Mouse (Mus musculus) CD4-positive, CD25-positive, alpha-beta regulatory T cell, adult 4 months (primary cell): ENCODE results near the gene Rpl22. TPM values are rescaled to one million over a fixed set of nuclear protein-coding genes. Genes with fewer than 3 reads are reported as not detected.
A peak's percentile ranks its signal among the peaks of the same experiment; 100 is the strongest.

Experiments
- ATAC-seq: one replicate; pipeline ENCODE4 v1.8.0; 2017
- polyA plus RNA-seq, 2 experiments: library from polyadenylated mRNA; unstranded; fragments of 100-300 nt; shearing (Covaris generic); gene quantifications; one replicate each; pipeline ENCODE4 v1.2.1; 2017

Rpl22 gene
- polyA plus RNA-seq, 2 experiments from 2014 or later = 772 to 1,018 TPM

DNA sequence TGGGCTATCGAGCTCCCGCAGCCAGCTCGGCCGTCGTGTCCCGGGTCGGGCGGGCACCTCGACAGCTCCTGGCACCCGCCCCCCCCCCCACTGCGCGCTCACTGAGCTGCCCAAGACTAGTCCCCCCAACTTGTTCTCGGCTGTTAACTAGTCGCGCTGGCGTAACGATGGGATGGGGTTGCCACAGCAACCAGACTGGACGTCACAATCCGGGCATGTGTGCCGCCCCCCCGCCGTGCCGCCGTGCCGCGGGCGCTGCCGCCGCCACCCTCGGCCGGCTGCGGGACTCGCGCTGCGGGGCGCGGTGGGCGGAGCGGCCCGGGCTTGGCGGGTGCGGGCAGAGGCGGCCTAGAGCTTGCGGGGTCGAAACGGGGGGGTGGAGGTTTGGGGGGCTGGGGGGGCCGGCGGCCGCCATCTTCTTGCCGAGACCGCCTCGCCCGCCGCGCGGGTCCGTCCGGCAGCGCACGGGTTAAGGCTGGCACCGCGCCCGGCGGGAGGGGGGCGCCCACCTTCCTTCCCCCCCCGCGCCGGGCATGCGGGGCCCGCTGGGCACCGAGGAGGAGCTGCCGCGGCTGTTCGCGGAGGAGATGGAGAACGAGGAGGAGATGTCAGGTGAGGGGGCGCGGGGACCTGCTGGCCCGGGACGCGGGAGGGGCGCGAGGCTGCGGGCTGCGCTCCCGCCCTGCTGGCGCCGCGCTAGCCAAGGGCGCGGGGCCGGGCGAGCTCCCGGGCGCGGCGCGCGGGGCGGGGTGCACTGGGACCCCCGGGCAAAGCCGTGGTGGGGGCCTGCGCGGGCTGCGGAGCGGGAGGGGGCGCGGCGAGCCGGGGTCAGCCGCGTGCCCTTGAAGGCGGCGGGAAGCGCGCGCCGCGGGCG lies 13.1 kb downstream of the Rpl22 start, which contains the start of gene Chd5:
Gene Chd5 (plus strand): TSS at position 233 of the 874 bp plus-strand sequence.
- ATAC-seq = no peak

DNA sequence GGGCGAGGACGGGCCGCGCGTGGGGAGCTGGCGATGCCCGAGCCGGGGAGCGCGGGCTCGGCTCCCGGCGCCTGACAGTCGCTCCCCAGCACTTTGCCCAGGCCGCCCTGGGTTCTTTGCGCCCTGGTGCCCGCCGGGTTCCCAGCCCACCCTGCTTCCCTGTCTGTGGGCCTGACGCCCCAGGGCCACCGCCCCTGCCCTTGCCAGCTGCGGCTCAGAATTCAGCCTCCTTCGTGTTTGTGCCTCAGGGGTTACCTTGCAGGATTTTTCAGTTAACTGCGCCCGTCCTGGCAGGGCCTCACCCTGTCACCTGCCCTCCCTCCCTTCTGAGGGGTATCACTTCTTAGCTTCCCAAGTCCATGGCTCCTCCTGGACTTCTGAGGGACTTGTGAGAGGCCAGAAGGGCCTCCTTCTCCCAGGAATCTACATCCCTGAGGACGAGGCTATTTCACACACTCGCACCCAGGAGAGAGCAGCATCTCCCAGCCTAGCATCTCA lies 13.8 kb downstream of the Rpl22 start:
- no peak for ATAC-seq

DNA sequence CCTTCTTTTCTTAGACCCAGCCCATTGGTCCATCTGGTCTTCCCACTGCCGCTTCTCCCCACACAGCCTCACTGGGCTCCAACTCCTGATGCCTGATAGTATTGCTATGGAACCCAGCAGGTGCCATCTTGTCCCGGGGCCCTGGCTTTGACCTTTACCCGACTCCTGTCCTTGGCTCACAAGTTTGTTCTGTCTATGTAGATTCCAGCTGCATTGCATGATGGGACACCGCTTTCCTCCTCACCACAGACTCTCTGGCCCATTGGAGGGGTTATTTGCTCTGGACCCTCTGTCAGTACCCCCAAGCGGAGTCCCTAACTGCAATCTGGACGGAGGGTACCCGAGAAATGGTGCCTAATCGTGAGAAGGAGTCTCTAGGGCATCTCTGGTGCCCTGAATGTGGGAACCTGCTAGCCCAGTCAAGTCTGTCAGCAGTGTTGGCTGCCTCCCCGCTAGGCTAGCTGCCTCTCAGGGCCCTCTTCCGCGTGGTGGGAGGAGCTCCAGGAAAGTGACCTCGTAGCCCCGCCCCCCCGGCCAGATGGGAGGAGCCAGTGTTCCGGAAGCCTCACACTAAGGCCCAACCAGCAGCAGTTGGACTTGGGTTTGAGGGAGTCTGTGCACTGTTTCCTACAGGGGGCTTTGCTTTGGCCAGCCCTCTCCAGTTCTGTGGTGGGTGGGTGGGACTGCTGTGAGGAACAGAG lies 15.2 kb downstream of the Rpl22 start:
- ATAC-seq = no peak

DNA sequence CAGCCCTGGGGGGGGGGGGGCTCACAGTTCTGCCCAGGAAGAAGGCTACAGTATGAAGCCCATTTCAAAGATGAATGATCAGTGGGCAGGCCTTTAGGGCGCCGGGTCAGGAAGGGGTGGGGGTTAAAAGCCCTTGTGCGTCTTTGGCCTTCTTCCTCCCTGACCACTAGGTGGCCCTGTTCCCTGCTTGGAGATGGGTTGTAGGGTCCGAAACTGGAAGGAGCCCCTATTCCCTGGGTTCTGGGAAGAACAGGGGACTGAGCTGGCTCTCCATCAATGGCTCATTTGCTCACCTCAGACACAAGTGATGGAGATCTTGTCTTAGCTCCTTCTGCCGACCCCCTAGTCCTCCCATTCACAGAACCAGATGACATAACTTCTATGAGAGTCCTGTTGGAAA lies 17.8 kb downstream of the Rpl22 start:
- no peak for ATAC-seq

DNA sequence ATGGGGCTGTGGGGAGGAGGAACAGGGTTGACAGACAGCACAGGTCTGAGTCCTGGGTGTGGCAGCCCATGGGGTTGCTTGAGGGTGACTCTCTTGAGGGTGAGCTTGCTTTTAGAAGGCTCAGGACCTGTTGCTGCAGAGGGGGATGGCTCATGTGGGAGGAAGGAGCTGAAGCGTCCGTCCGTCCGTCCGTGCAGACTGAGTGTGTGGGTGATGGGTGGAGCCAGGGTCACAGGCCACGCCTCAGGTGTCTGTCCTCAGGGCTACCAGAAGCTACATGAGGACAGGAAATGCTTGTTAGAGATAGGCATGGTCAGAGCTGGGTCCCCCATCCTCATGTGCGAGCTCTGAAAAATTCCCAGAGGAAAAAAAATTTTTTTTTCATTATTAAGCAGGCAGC lies 19.1 kb downstream of the Rpl22 start:
- no peak for ATAC-seq

DNA sequence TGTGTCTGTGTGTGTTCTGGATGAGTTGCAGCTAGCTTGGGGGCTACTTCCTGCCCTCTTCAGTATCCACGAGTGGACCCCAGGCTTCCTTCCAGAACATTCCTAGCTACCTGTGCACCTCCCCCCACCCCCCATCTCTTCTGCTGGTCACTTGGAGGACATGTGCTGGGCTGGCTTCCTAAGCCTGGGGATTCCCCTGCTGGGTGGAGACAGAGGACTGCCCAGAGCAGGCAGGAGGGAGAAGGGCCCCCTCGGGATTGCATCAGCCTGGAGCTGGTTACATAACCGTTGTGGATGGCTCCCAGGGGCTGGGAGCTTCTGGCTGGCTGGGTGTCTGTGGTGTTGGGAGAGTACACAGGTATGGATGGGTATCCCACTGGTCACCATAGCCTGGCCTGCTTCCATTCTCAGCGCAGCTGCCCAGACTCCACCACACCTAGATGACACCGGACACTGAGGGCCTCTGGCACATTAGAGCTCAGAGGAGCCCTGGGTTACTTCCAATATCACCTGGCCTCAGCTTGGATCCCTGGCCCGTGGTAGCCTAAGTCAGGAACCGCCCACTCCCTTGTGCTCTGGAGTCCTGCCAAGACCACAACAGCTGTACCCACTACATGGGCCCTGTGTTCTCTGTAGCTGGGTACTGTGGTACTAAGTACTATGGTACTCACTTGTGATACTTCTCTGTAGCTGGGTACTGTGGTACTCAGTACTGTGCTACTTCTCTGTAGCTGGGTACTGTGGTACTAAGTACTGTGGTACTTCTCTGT lies 19.8 kb downstream of the Rpl22 start:
- no peak for ATAC-seq

DNA sequence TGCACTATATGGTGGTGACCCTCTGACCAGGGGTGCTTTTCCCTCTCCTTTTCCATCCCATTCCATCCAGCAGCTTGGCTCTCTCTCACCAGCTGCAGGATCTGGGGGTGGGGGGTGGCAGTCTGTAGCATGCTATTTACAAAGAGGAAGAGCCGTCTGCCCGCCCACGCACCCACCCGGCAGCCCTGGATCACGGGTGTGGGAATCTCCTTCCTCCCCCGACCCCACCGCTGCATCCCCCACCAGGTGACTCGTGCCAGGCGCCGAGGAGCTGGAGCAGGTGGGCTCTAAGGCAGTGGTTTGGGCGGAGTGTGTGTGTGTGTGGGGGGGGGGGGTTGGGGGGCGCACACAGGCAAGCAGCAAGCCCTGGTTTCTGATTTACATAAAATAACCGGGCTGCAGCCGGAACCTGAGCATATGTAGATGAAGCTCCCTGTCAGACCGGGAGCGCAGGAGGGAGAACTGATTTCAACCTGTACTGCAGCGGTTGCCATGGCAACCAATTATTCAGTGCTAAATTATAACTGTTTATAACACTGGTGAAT lies 24.4 kb downstream of the Rpl22 start:
- no peak for ATAC-seq

DNA sequence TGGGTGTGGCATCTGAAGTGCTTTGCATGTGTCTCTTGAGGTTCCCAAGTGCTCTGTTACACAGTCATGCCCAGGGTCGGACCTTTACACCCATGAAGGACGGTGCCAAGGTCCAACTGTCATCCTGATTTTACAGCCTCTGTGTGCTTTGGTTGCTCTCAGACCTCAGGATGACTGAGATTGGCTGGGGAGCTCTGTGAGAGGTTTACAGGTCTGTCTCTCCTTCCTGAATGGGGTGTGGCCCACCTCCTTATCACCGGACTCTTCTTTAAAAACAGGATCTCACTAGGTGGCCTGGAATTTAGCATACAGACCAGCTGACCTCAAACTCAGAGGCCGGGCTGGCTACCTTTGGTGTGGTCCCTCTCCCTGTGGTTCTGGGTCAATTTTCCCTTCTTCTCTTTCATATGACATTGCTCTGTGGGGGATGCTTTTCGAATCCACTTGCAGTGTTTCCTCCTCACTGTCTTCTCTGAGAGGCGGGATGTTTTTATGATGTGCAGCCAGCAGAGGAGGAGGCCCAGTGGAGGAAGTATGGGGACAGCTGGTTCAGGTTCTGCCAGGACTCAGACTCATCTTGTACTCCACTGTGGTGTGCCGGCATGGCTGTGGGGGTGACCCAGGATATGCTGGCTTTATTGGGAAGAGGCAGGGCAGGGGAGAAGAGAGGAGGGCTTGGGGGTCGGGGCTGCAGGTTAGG lies 25.3 kb downstream of the Rpl22 start:
- ATAC-seq = no peak

DNA sequence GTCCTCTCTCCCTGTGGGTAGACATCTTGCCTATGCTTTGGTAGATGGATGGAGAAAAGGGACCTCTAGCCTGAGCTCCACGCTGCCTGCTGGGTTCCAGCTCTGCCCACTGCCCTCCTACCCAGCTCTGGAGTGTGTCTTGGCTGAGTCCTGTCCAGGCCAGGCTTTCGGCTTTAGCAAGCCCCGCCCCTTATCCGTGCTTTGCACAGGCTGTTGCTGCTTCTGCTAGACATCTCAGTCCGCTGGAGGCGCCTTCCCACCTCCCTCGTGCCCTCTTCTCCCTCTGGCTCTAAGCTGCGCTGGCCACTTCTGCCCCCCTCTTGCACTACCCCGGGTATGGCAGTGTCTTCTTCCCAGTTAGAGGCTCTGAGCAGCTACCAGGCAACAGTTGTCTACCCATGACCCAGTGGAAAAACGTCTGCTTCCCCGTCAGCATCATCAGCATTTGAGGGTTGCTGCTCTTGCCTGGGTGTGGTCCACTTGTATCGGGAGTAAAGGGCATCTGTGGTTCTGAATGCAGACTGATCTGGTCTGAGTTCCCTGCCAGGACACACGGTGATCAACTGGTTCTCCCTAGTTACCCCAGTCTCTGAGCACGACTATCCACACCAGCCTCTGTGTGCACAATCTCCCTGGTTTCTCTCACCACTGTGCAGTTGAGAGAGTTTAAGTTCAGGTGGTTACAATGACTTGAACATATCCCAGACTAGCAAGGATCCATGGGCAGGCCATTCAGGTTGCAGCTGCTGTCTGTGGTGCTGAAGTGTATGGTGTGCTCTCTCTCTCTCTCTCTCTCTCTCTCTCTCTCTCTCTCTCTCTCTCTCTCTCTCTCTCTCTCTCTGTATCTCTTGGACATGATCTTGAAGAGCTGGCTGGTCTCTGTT lies 26.1 kb downstream of the Rpl22 start:
- ATAC-seq = no peak

DNA sequence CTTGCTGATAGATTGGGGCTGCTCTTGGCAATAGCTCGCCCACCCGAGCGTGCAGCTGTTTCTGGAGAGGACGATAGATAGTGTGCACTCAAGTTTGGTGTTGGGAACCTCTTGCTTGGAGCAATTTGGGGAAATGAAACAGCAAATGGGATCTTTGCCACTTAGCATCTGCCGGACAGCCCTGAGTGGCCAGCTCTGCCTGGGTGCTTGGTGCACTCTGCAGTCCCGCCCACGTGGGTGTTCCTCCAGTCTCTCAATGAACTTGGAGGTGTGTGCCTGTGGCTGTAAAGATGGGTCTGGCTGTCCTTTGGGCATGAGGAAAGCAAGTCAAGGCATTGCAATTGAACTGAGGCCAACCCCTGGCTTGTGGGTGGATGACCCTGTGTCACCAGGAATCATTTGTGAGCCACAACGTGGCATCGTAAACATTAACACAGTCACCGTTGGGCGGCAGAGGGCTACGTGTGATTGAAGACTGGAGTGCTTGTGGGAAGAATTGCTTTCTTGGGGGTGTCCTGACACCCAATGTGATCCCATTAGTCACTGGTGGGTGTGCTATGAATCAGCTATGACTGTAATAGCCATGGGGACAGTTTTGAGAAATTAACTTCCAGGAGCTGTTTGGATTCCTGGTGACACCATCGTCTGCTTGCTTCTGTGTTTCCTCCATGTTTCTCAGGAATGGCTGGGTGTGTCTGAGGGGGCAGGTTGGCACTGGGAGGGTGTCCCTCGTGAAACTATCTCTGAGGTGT lies 28.5 kb downstream of the Rpl22 start:
- no peak for ATAC-seq

DNA sequence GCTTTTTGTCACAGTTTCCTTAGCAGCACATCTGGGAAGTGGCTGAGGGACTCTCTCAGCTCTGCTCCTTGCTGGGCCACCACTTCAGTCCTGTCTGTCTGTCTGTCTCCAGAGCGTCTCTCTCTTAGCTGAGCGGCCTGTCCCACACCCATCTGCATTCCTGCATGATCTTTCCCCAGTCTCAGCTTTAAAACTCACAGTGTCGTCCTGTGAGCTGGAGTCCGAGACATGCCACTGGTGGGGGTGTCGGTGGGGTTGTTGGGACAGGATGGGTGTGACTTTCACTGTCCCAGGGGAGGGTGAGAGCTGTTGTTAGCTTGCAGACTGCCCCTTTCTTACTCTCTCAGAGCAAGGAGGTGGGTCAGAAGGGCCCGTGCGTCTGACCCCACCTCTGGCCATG lies 30.1 kb downstream of the Rpl22 start:
- no peak for ATAC-seq

DNA sequence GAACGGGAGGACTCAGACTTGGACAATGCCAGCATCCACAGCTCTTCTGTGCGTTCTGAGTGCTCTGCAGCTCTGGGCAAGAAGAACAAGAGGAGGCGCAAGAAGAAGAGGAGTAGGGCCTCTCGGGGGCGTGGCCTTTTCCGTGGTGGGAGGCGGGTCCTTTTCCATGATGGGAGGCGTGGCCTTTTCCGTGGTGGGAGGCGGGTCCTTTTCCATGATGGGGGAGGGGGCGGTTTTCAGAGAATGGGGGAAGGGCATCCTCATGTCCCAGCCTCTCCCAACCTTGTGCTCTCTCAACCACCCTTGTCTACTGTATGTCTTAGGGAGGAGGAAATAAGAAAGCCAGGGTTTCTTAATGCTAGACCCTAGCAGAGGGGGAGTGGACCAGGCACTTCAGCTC lies 34.2 kb downstream of the Rpl22 start:
- ATAC-seq = no peak

DNA sequence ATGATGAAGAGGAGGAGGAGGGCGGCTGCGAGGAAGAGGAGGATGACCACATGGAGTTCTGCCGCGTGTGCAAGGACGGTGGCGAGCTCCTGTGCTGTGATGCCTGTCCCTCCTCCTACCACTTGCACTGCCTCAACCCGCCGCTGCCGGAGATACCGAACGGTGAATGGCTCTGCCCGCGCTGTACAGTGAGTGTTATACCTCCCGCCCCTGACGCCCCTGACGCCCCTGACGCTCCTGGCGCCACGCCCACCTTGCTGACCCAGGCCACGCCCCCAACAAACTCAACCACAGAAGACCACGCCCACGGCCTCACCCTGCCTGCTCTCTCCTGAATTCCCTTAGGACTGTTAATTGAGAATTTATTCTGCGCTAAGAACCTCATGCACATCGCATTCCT lies 35.3 kb downstream of the Rpl22 start:
- no peak for ATAC-seq

DNA sequence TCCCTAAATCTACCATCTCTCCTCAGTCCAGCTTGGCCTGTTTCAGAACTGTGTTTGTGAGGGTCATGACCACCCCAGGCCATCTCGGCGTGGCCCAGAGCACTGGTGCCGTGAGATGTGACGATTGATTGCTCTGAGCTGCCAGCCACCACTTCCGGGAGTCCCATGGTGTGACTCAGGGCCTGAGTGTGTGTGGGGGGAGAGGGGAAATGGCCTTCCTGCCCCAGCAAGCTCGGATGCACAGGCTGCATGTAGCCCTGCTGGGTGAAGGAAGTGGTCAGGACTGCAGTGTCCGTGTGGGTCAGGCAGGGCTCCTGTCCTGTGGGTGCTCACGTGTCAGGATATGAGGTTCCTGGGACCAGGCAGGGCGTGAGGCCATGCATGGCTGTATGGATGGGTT lies 36.6 kb downstream of the Rpl22 start:
- ATAC-seq = peak; percentile 58

DNA sequence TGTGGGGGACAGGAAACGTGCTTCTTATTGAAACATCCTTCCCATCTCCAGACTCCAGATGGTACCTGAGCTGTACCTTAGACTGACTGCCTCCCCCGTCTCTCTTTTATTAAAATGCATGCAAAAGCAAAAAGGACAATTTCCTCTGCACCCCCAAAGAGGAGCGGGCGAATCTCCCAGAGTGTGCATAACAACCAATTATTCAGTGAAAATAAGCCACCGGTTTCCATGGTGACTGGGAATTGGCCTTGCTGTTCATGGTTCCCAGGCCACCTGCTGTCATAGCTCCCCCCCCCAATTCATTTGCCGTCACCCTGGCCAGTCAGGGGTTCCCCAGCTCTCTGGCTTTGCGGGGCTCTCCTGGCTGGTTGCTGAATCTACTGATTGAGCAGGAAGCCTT lies 39.7 kb downstream of the Rpl22 start:
- no peak for ATAC-seq

DNA sequence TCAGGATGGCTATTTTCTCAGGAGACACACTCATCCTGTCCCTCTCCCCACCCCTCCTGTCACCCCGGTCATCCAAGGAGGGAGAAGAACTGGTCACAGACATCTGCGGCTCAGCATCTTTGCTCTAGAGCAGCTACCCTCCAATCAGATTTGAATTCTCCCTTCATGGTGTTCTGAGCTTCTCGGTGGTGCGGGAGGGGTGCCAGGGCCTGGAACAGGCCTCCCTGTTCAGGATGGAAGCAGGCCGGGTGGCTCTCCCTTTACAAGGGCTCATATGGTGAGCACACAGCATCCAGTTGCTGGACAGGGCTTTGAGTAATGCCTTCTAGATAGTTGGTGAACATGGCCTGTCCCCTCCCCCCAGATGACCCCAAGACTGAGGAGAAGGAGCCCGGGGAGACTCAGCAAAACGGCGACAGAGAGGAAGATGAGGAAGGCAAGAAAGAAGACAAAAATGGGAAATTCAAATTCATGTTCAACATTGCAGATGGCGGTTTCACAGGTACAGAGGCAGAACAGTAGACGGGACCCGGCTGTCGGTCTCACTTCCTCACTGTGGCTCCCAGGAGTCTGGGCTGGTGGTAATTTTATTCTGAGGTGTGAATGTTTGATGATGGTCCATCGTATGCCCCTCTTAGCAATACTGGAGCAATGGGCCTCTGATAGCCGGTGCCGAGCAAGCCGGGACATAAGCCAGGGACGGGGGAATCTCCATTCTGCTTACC lies 57.1 kb downstream of the Rpl22 start:
- ATAC-seq = no peak
